Mouse (Mus musculus) C2C12 (cell line): Measurements from ENCODE around the gene Sfi1.
"Not testable (repeated sequence)": the region's sequence is repeated elsewhere in the genome, so short reads cannot be mapped to it uniquely, and the experiment has no call there.

ENCODE experiments used
- CEBPB ChIP-seq: IDR thresholded peaks from one replicate; pipeline ENCODE4 v1.6.1; 2011; ENCODE audit warnings: low read depth, mild to moderate bottlenecking, control low read depth, moderate library complexity
- CTCF ChIP-seq: IDR thresholded peaks from one replicate; pipeline ENCODE4 v1.5.1; 2011; ENCODE audit not compliant: control insufficient read depth, insufficient read depth, insufficient read length
- FOSL1 ChIP-seq: IDR thresholded peaks from one replicate; pipeline ENCODE4 v1.8.0; 2011; ENCODE audit warnings: mild to moderate bottlenecking, low read length; ENCODE audit not compliant: poor library complexity, insufficient read depth, severe bottlenecking
- MAX ChIP-seq: IDR thresholded peaks from one replicate; pipeline ENCODE4 v1.6.1; 2011; ENCODE audit warnings: mild to moderate bottlenecking, control low read depth
- MYOD1 ChIP-seq: IDR thresholded peaks from one replicate; pipeline ENCODE4 v1.6.1; 2011; ENCODE audit warnings: low read depth; ENCODE audit not compliant: control insufficient read depth, insufficient read length
- MYOG ChIP-seq: IDR thresholded peaks from one replicate; pipeline ENCODE4 v1.6.1; 2011; ENCODE audit not compliant: control insufficient read depth, insufficient read length; ENCODE audit errors: extremely low read depth
- USF1 ChIP-seq: IDR thresholded peaks from one replicate; pipeline ENCODE4 v1.6.1; 2011; ENCODE audit warnings: low read depth, mild to moderate bottlenecking, control low read depth, moderate library complexity

GRCm38 (mm10) chr11:3200636-3201035 is 7.4 kb upstream of the Sfi1 start:
- TF ChIP-seq MAX, CTCF, USF1, MYOD1, CEBPB, MYOG, FOSL1: not testable (repeated sequence)
